Mouse (Mus musculus) Patski (cell line): ENCODE measurements around the gene Fbxo10. TPM values are rescaled to one million over a fixed set of nuclear protein-coding genes. Genes with fewer than 3 reads are reported as not detected.
"Not testable (repeated sequence)": the region's sequence is repeated elsewhere in the genome, so short reads cannot be mapped to it uniquely, and the experiment has no call there.

Source experiments
- ATAC-seq: fragments of 100-300 bp; one replicate; pipeline ENCODE4 v1.8.0; 2021
- CTCF ChIA-PET: fragments of 350-600 bp; sonication (Branson Sonifier 250); formaldehyde crosslinking; loops from one replicate; lab custom pipeline; 2022; ENCODE audit warnings: inconsistent platforms; lab: Charles Lee
- POLR2A ChIA-PET: fragments of 350-600 bp; sonication (Branson Sonifier 250); formaldehyde crosslinking; loops from one replicate; lab custom pipeline; 2022; ENCODE audit warnings: antibody characterized with exemption, inconsistent platforms; lab: Charles Lee
- DNase-seq: peaks from one replicate; pipeline ENCODE4 v3.0.0-alpha.2; 2011; ENCODE audit warnings: low read depth, low spot score
- H3K27me3 ChIP-seq: fragments of 371-371 bp; one replicate; pipeline ENCODE4 v1.5.1; 2021
- CTCF ChIP-seq: fragments of 100-300 bp; IDR thresholded peaks from one replicate; pipeline ENCODE4 v1.5.1; 2021
- in situ Hi-C: fragments of 300-500 bp; cut with MboI; formaldehyde crosslinking; loops from 3 replicates; pipeline ENCODE4 v1.11.1; 2018; ENCODE audit warnings: low pct_unique_long_range_greater_than_20kb, mixed read lengths
- polyA plus RNA-seq: library from polyadenylated mRNA; unstranded; gene quantifications from one replicate; pipeline ENCODE4 v1.2.3, GENCODE M21; 2021

Fbxo10 gene
- polyA plus RNA-seq, 1 experiment from 2014 or later = 7.6 TPM

DNA sequence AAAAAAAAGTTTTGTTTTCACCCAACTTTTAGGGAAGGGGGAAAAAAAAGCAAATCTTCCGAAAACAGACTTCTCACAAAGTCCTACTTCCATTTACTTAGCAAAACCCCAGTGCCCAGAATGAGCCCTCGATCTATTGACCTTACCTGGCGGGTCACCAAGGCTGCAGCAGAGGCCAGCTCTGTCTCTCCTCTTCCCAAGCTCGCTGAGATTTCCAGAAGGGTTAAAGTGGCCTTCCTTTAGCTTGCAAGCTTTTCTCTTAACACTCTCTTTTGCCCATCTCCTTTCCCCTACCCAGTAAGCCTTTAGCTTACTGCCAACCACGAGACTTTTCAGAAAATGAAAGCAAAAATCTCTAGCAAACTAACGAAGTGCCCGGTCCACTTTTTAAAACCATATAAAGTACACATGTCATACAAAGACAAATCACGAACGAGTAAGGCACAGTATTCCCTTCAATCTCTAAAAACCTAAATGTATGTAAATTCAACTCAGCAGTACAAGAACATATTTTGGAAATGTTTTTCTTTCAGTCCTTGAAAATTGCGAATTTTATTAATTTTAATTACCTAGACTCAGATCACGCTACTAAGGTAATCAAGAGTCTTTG, 73.5 kb downstream of the Fbxo10 start:
- no peak for DNase-seq
- CTCF ChIA-PET = interaction anchor here (2.9 kb wide), 1 partner anchor 37 kb away, joined by 9 read pairs; no protein-coding TSS in a partner anchor
- no peak for TF ChIP-seq CTCF
- no peak for ATAC-seq
- POLR2A ChIA-PET = no interaction called here
- H3K27me3 ChIP-seq = no peaks in the 10 kb centered on the region
- in situ Hi-C loops = loop anchor here (5.0 to 10.0 kb wide), 2 partner anchors 39 to 524 kb away; partner anchors contain the start of gene Shb

DNA sequence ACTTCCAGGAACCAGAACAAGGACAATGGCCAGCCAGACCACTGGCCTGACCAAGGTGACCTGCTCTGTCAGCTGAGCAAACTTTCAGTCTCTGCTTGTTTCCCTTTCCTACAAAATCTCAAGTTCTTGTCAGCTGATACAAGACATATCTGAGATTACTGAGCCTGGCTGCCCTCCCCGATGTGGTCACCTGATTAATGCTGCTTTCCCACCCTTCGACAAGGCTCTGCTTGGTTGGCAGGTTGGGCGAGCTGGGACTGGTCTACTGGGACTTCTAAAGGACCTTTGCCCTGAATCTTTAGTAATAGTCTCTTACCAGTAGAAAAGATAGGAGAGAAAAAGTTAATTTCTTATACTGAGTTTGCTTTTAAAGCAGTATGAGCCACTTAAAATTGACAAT, 79.0 kb downstream of the Fbxo10 start:
- ATAC-seq (no peak), DNase-seq (no peak)
- CTCF ChIA-PET = no interaction called here
- no peak for TF ChIP-seq CTCF
- in situ Hi-C loops = no loop called here
- POLR2A ChIA-PET = no interaction called here
- no peaks in the 10 kb centered on the region for H3K27me3 ChIP-seq

GRCm38 (mm10) chr4:45000001-45000400, 84.4 kb downstream of the Fbxo10 start:
- H3K27me3 ChIP-seq = no peaks in the 10 kb centered on the region
- ATAC-seq (no peak), DNase-seq (no peak)
- TF ChIP-seq CTCF = no peak
- in situ Hi-C loops = no loop called here
- ChIA-PET POLR2A (no interaction called here), CTCF (no interaction called here)

DNA sequence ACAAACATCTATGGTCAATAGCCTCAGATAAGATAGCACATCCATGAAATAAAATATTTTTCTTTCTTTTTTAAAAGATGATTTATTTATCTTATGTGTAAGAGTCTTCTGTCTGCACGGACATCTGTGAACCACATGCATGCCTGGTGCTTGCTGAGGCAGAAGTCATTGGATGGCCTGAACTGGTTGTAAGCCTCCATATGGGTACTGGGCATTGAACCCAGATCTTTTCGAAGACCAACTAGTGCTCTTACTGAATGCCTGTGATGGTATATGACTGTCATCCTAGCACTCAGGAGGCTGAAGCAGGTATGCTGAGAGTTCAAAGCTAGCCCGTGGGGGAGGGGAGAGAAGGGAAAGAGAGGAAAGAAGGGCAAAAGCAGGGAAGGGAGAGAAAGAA, 86.3 kb downstream of the Fbxo10 start:
- POLR2A ChIA-PET = no interaction called here
- in situ Hi-C loops = no loop called here
- ATAC-seq = no peak
- H3K27me3 ChIP-seq = no peaks in the 10 kb centered on the region
- CTCF ChIA-PET = no interaction called here
- TF ChIP-seq CTCF = no peak
- no peak for DNase-seq

GRCm38 (mm10) chr4:44994776-44995175, 89.6 kb downstream of the Fbxo10 start:
- H3K27me3 ChIP-seq = no peaks in the 10 kb centered on the region
- DNase-seq (no peak), ATAC-seq (no peak)
- ChIA-PET CTCF (no interaction called here), POLR2A (no interaction called here)
- in situ Hi-C loops = no loop called here
- TF ChIP-seq CTCF = no peak

DNA sequence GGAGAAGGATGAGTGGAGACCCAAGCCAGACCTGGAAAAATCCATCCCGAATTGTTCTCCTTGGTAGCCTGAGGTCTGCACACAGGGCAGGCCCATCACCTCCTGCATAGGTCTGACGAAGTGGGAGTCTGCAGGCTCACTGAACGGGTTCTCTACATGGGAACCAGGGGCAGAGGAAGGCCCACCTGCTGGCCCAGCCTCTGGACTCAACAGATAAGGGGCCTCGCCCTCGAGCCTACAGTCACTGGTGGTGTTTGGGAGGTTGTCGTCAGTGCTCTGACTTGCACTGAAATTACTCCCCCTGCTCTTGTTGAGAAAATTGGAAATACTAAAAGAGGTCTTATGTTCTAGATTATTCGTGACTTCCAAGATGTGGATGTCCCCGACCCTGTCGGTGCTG, 90.6 kb downstream of the Fbxo10 start:
- CTCF ChIA-PET = no interaction called here
- POLR2A ChIA-PET = no interaction called here
- in situ Hi-C loops = no loop called here
- H3K27me3 ChIP-seq = no peaks in the 10 kb centered on the region
- TF ChIP-seq CTCF = no peak
- no peak for DNase-seq
- no peak for ATAC-seq

- in situ Hi-C loops, H3K27me3 ChIP-seq, ATAC-seq, POLR2A ChIA-PET, CTCF ChIA-PET, DNase-seq: not testable (repeated sequence)
These were observed 91.2 kb downstream of the Fbxo10 start for GRCm38 (mm10) chr4:44993179-44993578.

DNA sequence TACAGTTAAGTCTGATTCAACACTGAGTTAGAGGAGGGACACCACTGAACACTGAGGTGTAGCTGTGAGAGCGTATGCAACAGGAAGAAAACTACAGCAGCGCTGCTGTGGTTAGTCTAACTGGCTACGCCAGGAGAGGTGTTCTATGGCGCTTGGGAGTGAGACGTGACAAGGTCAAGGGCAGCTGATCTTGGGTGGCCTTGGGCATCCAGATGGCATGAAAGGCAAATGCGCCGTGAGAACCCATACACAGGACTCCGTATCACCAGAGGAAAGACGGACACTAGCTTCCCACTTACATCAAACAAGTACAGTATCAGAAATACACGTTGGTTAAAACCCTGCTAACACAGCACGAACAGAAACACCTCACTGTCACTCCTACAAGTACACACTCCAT, 92.1 kb downstream of the Fbxo10 start:
- DNase-seq, CTCF ChIA-PET, POLR2A ChIA-PET, in situ Hi-C loops, H3K27me3 ChIP-seq, ATAC-seq: not testable (repeated sequence)

GRCm38 (mm10) chr4:44990560-44990959, 93.8 kb downstream of the Fbxo10 start:
- ChIA-PET POLR2A (interaction anchor here (1.4 kb wide), 1 partner anchor 22 kb away, joined by 3 read pairs; the partner anchor contains the start of gene Zbtb5), CTCF (no interaction called here)
- in situ Hi-C loops = no loop called here
- ATAC-seq (no peak), DNase-seq (no peak)
- no peaks in the 10 kb centered on the region for H3K27me3 ChIP-seq
- TF ChIP-seq CTCF = no peak

Other genes starting within 250 kb of the Fbxo10 start
- gene Grhpr, start 103.2 kb downstream of the Fbxo10 start, polyA plus RNA-seq = 23.7 TPM
- gene Zbtb5, start 72.2 kb downstream of the Fbxo10 start, polyA plus RNA-seq = 5.6 TPM
- gene Polr1e, start 66.0 kb downstream of the Fbxo10 start, polyA plus RNA-seq = 16.4 TPM
- gene Tomm5, start 23.5 kb upstream of the Fbxo10 start, polyA plus RNA-seq = 84.9 TPM
- 0.04 TPM for gene Frmpd1, start 100.3 kb upstream of the Fbxo10 start, polyA plus RNA-seq
- gene Trmt10b, start 212.5 kb upstream of the Fbxo10 start, polyA plus RNA-seq = 11.3 TPM